Mouse (Mus musculus) layer of hippocampus, postnatal 10 days (tissue): ENCODE measurements around the gene Gtf3c1. TPM values are rescaled to one million over a fixed set of nuclear protein-coding genes. Genes with fewer than 3 reads are reported as not detected.

Experiments
- DNase-seq, 2 experiments: peaks; one replicate each; pipeline ENCODE4 v3.0.0; 2021; ENCODE audit warnings: low spot score in 2 of 2
- total RNA-seq, 2 experiments: library from RNA; stranded (reverse); gene quantifications; 2 replicates each; pipeline ENCODE4 v1.2.3; 2021

The Gtf3c1 gene
- total RNA-seq, 2 experiments from 2014 or later = 79.0 to 87.7 TPM

GRCm38 (mm10) chr7:125597083-125597482 lies 110.5 kb downstream of the Gtf3c1 start:
- no peak for DNase-seq

DNA sequence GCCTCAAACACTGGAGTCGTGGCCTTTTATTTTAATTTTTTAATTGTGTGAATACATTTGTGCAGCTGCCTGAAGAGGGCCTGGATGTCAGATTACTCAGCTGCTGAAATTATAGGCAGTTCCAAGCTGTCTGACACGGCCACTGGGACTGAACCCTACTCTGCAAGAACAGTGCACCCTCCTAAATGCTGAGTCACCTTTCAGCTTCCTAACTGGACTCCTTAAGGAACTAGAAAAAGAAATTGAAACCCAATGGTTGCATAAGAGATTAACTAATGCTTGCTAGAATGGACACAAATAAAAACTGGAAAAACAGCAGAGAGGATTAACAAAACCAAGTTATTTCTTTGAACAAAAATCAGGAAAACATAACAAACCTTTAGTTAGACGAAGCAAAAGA lies 111.2 kb downstream of the Gtf3c1 start:
- DNase-seq = no peak

- no peak for DNase-seq
These were observed 113.7 kb downstream of the Gtf3c1 start for GRCm38 (mm10) chr7:125593831-125594230.

Other genes with a start within 250 kb of the Gtf3c1 start
- gene Nsmce1, start 216.2 kb downstream of the Gtf3c1 start, total RNA-seq = 10 to 100 TPM; 25.6 to 28.9 TPM
- gene Il4ra, start 155.7 kb downstream of the Gtf3c1 start, total RNA-seq = 1 to 10 TPM; 4.0 to 8.3 TPM
- gene Il21r, start 104.4 kb downstream of the Gtf3c1 start, total RNA-seq = 1 to 10 TPM in 1 of 2 experiments, under 1 TPM in 1; 0.60 to 1.1 TPM
- 10 to 100 TPM; 20.6 to 24.7 TPM for gene D430042O09Rik, start 108 bp upstream of the Gtf3c1 start, total RNA-seq